In the genomic region with DNA sequence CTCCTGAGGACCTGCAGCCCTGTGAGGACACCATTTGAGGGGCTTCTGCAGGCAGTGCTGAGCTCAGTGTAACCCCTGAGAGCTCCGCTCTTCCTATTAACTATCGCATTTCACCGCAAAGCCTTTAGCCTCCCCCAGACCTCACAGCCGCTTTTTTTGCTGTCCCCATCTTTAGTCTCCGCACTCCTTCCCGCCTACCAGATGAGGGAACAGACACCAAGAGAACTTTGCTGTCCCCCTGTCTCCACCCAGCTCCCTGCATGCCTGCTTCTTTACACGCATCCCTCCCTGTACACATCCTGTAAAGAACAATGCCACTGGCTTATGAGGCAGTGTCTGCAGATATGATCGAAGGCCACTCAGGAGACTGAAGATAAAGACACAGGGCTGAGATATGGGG, we compare ENCODE assay signal across 15 mouse cellular contexts.
"Had no signal": no experiment of that assay in that cellular context is flagged by ENCODE, and none has a peak within 500 bp of the region (broad histone marks: within the 10 kb centered on the region; RNA-seq: fewer than 3 reads in every experiment).

No protein-coding gene starts in this region.

- H3K27me3 ChIP-seq: limb, embryonic 12.5 days; liver, embryonic 13.5 days; lung, embryonic 15.5 days; megakaryocyte, embryonic 14.5 days; neural tube, embryonic 15.5 days had no signal

- H3K4me1 ChIP-seq: limb, embryonic 12.5 days; liver, embryonic 13.5 days; lung, embryonic 15.5 days; megakaryocyte, embryonic 14.5 days had no signal

- H3K9me3 ChIP-seq: limb, embryonic 12.5 days; liver, embryonic 13.5 days; lung, embryonic 15.5 days; neural tube, embryonic 15.5 days had no signal

- H3K4me2 ChIP-seq: limb, embryonic 12.5 days; liver, embryonic 13.5 days; lung, embryonic 15.5 days; neural tube, embryonic 15.5 days had no signal

- H3K4me3 ChIP-seq: layer of hippocampus, adult 2 months; limb, embryonic 12.5 days; liver, embryonic 13.5 days; lung, embryonic 15.5 days; megakaryocyte, embryonic 14.5 days; myocyte; neural tube, embryonic 15.5 days had no signal

- H3K36me3 ChIP-seq: limb, embryonic 12.5 days; liver, embryonic 13.5 days; lung, embryonic 15.5 days; neural tube, embryonic 15.5 days had no signal

- H3K27ac ChIP-seq: layer of hippocampus, adult 2 months; limb, embryonic 12.5 days; liver, embryonic 13.5 days; lung, embryonic 15.5 days; macrophage; neural tube, embryonic 15.5 days; stomach, postnatal 0 days had no signal

- H3K9ac ChIP-seq: limb, embryonic 12.5 days; liver, embryonic 13.5 days; liver, postnatal 0 days; lung, embryonic 15.5 days; neural tube, embryonic 15.5 days had no signal

- DNase-seq: kidney, postnatal 10 days; kidney, postnatal 4 days; liver; liver, embryonic 13.5 days; liver, postnatal 0 days; lung, postnatal 14 days; thymus, postnatal 4 days had no signal

- ATAC-seq: liver, postnatal 0 days had no signal
